Mouse (Mus musculus) WW6 (cell line): ENCODE results near the gene Glis1.

Experiments used
- DNase-seq: peaks from one replicate; pipeline ENCODE4 v3.0.0-alpha.2; 2013; ENCODE audit warnings: low read depth, low spot score

Gene Glis1

DNA sequence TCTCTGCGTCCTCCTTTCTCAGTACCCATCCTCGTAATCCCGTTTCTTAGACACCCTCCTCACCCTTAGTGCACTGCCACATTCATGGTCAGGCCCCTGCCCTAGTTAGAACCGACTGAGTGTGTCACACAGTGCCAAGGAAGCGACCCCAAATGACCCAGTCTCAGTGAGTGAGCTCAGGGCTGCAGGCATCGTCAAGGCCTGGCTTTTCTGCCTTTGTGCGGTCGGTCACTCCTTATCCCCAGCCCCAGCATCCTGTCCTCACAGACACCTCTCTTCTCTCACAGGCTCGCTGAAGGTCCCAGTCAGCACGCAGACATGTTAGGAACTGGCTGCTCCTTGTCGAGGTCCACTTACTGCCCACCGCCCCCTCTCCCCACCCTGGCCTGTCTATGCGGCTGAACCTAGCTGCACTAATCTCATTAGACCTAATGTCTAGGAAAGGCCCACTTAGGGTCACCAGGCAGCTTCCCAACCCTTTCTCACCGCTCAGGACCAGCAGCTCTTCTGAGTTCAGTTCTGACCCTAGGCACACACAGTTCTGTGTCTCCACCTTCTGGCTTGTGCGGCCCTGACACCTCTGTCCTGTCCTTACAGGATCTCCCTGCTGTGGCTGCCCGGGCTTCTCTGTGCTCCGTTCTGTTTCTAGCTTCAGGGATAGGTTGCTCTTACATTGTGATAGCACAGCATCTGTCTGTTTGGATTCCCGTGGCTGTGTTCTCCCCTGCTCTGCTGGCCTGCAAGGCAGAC, 18.1 kb downstream of the Glis1 start:
- DNase-seq = no peak

DNA sequence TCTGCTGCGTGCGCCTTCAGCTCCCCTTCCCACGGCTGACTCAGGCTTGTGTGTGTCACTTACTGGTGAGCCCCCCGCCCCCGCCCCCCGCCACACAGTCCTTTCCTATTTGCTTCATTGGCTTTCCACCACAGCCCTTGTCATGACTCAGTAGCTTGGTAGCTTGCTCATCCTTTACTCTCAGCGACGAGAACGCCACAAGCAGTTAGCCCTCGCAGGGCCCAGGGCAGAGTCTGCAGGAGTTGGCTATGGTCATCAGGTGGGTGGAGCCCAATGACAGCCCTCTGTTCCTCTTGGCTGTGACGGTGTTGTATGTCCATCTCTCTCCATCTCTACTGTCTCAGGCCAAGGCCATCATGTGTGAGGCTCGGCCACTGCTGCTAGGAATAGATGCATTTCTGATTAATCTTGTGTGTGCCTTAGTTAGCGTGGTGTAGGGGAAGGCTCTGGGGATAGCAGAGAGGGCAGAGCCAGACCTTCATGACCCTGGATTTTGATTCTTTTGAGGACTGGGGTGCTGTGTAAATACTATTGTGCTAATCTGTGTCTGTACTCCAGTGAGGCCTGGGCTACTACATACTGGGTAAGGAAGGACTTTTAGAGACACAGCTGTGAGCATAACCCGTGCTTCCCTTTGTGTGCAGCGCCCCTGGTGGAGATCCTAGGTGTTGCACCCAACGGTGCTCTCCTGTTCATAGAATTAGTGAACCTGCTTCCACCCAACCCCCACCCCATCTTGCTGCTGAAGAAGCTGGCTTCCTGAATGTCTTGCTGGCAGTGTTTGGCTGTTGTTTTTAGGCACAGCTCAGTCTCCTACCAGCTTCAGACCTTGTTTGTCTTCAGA, 19.0 kb downstream of the Glis1 start:
- DNase-seq = peak; percentile 72

DNA sequence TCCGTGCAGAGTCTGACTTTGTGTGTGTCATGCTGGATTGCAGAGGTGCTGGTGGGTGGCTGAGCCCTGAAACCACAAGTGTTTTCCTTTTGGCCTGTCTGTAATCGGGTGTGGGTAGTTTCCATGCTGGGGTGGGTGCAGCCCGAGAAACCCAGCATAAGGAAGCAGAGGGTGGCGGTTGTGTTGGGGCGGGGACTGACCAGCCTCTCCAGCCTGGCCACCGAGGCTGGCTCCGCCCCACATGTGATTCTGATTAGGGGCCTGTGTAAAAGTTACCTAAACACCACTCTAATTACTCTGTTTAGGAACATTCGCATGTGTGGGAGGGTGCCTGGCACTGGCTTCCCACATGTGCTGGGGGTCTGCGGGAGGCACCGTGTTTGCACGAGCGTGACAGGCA, 23.2 kb downstream of the Glis1 start:
- DNase-seq = no peak

DNA sequence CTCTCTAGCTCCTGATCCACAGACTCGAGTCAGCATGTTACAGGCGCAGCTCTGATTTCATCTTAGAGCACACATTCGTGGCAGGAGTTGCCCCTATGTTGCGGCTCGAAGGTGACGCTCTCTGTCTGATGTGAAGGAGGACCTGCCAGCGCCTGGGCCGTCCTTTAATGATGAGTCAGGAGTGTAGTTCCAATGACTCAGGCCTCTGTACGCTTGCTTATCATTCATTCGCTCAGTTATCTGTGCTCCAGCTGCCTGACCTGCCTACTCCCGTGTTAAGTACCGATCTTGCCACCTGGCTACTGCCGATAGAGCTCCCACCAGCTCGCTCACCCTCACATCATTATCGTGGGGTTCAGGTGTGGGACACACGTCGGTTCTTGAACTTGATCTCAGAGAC, 24.5 kb downstream of the Glis1 start:
- DNase-seq = no peak

DNA sequence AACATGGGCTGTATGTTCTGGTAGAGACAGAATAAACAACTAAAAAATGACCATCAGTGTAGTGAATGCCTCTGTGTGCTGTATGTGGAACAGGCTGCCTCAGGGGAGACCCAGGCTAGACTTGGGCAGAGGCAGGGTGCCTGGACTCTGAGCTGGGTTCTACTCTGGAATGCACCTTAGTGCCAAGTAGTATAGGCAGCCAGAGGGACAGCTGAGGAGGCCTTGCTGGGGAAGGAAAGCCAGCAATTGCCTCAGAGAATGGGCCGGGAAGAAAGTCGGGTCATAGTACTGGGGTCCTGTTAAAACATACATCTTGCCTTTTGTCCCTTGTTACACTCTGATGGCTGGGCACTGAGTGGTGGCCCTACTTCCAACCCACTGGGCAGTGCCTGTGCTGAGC, 25.1 kb downstream of the Glis1 start:
- no peak for DNase-seq

DNA sequence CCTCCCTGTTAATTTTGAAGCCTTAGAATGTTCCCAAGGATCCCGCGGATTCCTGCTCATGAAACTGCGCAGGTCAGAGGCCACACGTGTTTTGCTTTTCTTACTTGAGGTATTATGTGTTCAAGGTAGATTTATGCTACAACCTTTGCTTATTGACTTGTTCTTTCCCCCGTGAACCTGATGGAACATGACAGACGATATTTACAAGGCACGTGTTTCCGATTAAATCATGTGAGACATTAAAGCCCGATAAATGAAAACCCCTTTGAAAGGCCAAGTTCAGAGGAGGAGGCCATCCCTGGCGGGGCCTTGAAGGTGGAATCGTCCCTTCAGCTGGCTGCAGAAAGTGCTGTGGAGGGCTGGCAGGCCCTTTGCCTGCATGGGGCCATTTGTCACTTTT, 26.1 kb downstream of the Glis1 start:
- DNase-seq = no peak

DNA sequence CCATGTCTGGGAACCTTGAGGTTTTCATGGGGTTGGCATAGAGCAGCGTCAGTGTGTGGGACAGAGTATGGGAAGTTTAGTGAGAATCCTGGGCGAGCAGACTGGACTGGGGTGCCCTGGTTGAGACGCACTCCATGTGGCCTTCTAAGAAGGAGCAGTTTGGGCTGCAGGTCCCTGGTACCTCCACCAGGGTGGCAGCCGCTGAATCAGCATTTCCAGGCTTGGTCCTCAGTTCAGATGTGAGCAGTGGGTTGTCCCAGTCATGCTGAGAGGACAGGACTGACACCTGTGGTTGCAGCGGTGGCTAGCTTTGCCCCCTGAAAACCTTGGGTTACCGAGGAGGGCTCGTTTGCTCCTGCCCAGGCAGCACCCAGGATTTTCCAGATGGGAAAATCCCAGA, 33.4 kb downstream of the Glis1 start:
- no peak for DNase-seq

DNA sequence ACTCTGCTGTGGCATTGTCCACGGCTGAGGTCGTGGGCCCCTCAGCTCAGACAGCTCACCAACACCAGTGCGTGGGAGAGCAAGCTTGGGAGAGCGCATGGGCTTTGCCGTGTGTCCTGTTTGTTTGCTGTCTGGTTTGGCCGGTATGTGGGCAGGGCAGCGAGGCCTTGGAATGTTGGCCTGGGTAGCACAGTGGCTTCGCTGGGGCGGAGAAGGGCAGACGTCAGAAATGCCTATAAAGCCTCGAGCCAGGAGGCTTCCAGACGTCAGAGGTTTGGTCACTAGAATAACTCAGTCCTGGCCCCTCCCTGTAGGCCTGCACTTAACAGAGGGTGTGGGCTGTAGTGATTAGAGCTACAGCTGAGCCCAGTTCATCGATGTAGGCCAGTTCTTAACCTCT, 33.9 kb downstream of the Glis1 start:
- DNase-seq = no peak

DNA sequence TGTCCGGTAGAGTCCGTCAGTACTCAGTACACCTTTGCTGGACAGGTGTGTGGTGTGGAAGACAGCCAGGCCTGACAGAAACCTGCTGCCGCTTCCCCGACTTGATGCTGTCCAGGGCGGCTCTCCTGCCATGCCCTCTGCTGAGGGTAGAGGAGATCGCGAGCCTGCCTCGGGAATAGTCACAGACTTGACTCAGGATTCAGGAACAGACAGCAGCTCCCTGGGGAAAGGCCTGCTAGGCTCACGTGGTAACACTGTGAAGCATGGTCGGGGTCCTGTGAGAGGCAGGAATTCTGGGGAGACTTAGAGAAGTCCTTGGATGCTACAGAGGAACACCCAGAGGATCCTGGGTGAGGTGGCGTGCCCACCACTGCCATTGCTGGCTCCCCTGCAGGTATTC, 34.4 kb downstream of the Glis1 start:
- no peak for DNase-seq

DNA sequence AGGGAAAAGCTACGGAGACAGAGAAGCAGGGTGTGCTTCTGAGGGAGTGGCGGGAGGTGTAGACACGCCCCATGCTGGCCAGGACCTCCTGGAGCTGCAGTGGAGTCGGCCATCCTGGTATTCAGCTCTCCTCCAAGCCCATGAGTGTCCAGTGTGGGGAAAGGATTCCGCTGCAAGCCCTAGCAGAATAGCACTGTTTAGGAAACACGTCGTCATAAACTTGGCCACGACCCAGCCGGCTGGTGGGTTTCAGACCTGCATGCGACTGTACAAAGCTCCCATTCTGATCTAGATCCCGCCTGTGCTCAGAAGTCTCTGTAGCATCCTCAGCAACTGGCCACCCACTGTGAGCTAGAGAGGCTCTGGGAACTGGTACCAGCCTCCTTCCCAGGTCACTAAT, 41.9 kb downstream of the Glis1 start:
- no peak for DNase-seq

DNA sequence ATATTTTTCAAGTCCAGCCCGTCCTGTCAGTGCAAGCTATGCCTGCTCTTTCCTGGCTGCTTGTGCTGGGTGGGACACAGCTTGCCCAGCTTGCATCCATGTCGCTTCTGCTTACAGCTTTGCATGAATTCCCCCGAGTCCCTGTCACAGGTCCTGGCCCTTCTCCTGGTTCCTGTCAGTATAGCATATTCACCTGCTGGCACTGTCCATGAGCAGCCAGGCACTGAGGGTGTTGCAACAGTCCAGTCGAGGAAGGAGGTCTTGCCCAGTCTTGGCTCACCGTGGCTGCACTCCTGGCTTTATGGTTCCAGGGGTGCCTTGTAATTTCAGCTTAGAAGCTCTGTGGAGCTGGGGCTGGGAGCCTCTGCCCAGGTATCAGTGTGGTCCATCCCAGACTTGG, 44.6 kb downstream of the Glis1 start:
- DNase-seq = no peak

DNA sequence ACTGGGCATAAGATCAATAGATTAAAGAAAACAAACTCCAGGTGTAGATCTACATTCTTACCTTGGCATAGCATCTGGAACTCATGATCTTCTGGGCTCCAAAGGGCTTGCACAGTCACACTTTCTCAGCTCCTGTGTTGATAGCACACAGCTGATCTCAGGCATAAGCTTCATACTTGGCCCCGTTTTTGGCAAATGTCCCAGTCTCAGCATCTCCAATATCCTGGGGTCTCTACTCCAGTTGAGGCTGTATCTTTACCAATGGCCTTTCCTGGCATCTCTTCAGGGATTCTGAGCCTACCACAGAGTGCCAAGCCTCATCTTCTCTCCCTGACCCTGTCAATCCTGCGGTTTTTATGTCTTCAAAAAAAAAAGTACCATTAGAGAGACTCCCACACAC, 48.1 kb downstream of the Glis1 start:
- no peak for DNase-seq

DNA sequence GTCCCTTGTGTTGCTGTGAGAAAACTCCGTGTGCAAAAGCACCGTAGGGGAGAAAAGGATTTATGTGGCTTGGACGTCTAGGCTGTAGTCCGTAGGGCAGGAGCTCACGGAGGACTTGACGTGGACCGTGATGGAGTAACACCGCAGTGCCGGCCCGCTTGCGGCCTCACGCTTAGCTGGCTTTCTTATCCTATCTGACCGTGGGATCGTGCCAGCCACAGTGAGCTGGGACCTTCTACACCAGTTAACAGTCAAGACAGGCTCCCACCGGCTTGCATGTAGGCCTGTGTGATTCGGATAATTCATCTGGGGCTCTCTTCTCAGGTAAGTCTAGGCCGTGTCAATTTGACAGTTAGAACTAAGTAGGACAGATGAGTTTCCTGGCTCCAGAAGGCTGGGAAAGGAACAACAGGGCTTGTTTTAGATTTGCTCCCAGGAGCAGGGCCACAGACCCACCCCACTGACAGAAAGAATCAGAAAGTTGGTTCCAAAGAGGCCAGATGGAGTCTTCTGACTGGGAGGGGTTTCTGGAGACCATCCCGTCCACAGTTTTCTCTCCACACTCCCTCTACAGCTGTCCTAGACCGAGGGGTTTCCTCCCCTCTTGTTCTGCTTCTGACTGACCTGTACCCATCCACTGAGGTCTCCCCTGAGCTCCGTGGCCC, 49.3 kb downstream of the Glis1 start:
- no peak for DNase-seq

DNA sequence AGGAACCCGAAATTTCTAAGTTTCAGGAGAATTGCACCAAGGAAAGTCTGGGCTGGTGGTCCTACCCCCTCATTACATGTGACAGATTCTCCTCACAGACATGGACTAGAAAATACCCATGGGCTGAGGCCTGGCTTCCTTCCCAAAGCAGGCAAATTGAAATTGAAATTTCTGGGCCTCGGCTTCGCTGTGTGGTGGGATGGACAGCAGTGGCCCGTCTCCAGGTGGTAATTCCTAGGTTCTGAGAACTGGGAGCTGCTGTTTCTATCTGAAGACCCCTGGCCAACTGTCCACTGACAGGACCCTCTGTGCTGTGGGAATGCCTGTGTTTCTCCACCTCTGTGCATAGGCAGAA, 49.8 kb downstream of the Glis1 start:
- DNase-seq = no peak

DNA sequence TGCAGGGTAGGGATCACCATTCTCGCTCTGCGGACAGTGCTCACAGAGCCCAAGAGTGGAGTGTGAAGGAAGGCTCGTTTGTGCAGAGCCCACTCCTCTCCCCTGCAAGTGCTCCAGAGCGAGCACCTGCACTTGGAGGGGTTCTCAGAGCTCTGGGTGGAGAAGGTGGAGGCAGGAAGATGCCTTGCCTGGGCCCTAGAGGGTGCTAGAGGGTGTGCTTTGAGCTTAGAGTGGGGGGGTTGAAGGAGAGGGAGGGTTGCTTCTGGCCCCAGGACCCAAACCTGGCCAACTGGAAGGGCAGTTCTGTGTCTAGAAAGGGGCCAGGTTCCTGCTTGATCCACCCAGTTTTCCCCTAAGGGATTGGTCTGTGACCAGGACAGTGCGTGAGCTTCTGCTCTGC, 51.5 kb downstream of the Glis1 start:
- DNase-seq = no peak

DNA sequence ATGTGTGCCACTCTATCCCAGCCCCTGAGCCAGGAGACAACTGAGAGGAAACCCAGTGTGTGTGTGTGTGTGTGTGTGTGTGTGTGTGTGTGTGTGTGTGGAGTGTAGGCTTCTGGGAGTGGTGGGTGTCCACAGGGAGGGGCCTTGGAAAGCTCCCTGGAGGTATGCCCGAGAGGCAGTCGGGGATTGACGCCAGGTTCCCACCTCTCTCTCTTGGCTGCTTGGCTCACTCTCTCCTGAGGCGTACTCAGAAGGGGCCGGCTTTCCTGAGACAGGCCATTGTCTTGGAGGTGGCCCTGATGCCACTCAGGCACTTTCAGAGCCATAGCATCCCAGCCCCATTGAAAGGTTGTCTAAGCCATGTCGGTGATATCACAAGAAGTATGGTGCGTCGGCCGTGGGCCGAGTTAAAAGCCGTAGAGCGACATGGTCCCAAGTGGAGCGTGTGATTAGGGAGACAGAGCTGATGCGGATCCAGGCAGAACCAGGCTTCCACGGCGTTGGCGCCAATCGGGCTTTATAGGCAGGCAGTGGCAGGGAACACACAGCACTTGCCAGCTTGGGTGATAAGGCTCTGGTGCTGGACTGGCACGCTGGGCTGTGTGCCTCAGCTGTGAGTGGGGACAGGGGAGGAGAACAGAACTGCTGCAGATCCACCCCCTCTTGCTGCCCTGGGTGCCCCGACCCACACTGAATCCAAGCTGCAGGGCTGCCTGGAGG, 54.9 kb downstream of the Glis1 start:
- no peak for DNase-seq

DNA sequence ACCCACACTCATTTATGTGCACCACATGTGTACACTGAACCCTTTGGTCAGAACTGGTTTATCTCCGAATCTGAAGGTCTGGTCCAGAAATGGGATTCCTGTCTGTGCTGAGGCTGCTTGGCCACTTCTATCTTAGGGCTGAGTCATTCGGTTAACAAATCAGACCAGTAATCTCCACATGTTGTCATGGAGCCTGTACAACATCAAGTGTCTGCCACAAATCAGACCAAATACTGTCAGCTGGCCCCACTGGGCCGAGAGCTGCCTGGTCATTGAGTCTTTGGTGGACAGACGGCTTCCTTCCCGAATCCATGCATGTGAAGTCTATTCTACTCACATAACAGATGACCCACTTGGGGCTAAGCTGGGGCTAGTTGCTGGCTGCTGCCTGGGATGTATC, 58.6 kb downstream of the Glis1 start:
- no peak for DNase-seq

DNA sequence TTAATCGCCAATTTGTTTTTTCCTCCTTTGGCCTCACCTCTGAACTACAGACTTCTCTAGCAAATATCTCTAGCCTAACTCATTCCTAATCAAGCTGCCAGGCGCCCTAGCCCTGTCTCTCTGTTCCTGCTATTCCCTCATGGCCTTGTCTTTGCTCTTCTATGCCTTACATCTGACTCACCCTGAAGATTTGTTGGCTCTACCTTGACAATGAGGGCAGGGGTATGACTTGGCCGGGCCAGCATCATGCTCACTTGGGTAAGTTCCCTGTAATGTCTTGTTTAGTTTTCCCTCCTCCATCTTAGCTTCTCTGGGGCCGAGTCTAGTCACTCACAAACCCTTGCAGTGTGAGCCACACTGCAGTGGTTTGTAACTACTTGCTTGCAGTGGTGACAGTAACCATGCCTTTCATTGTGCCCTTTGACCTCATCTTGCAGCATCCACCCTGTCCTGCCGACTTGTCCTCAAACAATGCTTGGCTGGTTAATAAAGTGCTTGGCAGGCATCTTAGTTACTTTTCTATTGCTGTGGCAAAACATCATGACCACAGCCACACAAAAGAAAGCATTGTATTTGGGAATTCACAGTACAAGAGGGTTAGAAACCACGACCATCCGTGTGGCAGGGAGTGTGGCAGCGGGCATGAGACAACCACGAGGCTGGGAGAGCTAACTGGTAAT, 61.5 kb downstream of the Glis1 start:
- DNase-seq = no peak

DNA sequence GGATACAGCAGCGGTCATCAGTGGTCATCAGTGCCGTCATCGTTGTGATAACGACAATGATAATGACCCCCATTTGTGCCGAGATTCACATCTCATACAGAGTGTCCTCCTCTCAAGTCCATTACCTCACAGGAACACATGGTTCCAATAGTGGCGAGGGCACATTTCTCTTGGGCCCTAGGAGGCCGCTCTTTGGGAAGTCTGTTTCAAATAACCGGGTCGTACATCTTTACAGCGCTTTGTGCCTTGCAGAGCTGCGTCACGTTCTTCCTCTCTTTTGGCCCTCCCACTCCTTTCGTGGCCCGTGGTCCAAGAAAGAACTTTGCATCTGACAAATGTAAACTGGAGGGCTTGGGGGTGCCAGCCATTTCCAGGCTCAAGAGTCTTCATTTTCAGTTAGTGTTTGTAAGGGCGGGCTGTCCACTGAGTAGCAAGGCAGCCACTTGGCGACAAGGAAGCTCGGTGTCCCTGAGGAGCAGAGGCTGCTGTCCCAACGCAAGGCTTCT, 63.1 kb downstream of the Glis1 start:
- no peak for DNase-seq

DNA sequence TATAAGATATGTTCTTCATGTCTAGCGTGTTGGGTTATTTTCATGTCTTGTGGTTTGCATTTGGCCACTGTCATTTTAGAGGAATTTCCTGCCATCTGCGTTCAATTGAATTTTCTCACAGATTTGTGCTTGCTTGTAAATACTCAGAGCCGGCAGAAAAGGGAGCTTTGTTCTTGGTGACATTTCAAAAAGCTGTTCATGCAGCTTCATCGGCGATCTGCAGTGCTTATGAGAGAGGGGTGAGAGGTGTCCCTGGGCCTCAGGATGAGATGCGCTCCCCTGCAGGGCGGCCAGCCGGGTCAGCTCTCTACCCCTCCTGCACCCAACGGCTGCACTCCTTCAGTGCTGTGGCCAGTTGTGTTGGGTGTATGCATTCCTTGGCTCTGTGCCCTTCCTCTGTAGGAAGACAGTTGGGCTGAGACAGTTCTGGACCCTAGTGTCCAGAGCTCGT, 68.2 kb downstream of the Glis1 start:
- no peak for DNase-seq

DNA sequence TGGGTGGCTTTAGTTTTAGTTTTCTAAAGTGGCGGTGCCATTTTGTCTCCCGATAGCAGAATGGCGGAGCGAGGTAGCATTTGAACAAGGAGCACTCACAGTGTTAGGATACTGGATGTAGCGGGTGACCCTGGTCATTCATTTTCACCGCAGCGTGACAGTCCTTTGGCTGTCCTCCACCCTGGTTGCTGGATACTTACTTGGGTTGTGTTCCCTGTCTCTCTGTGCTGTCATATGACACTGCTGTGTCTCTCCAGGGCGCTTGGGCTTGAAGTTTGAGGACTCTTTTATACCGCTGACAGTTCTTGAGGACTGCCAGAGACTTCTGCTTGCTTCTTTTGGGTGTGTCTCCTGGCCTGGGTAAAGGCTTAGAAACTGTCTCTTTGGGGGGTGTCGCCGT, 80.6 kb downstream of the Glis1 start:
- DNase-seq = no peak
